In the genomic region with DNA sequence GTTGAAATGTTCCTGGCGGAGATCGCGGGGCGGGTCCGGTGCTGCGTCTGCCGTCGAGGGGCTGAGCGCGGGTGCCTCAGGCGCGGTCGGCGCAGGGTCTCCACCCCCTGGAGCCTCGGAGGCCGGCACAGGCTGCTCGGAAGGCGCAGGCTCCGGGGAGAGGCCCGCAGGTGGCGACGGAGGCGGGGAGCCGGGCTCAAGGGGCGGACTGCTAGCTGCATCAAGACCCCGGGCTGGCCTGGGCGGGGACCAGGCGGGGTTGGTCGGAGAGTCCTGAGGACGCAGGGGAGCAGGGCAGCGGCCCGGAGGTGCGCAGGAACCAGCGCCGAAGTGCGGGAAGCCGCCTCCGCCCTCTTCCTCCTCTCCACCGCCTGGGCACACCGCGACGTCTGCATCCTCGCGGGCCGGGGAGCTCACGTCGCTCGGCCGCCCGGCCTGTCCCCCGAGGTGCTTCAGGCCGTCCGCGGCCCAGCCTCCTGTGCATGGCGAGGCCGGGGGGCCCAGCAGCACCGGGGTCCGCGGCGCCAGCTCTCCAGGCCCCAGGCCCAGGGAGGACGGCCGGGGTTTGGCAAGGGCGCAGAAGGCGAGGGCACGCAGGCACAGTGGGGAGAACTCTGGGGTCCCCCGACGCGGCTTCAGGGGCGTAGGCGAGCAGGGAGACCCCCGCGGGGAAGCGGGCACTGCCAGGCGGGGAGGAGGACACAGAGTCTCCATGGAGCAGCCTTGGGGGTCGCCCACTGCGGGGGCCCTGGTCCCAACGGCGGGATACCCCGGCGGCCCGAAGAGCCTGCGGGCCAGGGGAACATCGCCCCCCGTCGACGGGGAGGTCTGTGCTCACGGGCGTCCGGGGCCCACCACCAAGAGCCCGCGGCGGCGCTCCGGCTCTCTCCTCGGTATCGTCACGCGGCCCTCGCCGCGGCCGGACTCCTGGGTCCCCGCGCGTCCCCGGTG, we compare ENCODE assay signal across 8 mouse cellular contexts. TPM values are rescaled to one million over a fixed set of nuclear protein-coding genes. Genes with fewer than 3 reads are reported as not detected.
A peak's percentile ranks its signal among the peaks of the same experiment; 100 is the strongest.
DNase-seq lines count a peak whose midpoint lies in the region; ATAC-seq and TF ChIP-seq lines count a peak whose summit lies in the region.

No protein-coding gene starts in this region.

- H3K36me3 ChIP-seq in ES-Bruce4 (ENCODE audit: control insufficient read depth, insufficient read depth, low read length, poor library complexity, severe bottlenecking), result peaks cover 9% of the 10 kb centered on the region; the same call in 1 of the 2 replicates
- H3K36me3 ChIP-seq in forebrain, embryonic 11.5 days (ENCODE audit: control insufficient read depth, insufficient read depth, low read length), result no peaks in the 10 kb centered on the region
- H3K36me3 ChIP-seq in hindbrain, postnatal 0 days (ENCODE audit: insufficient read depth, low read length), result no peaks in the 10 kb centered on the region
- H3K36me3 ChIP-seq in lung, embryonic 16.5 days (ENCODE audit: control insufficient read depth, insufficient read depth, low read length), result no peaks in the 10 kb centered on the region
- no peaks in the 10 kb centered on the region for H3K36me3 ChIP-seq in stomach, embryonic 16.5 days (ENCODE audit: control insufficient read depth, insufficient read depth, low read length)

- intact Hi-C loops in gastrocnemius, adult 2 months (cut with DNase I), result no loop called here

- DNase-seq in gastrocnemius, adult 2 months, result peak; percentile 40
- DNase-seq in gastrocnemius, adult 18-20 months (ENCODE audit: low spot score), result no peak
- peak; percentile 80 for DNase-seq in forebrain, embryonic 11.5 days (ENCODE audit: low spot score)
- no peak for DNase-seq in hindbrain, postnatal 0 days (ENCODE audit: low spot score)
- DNase-seq in ovary, adult 18-20 months (ENCODE audit: low spot score), result no peak

- TF ChIP-seq EP300 in ES-Bruce4 (IDR thresholded peaks at IDR 0.05; ENCODE audit: insufficient read depth, low read depth, low read length), result no peak

- ATAC-seq in forebrain, embryonic 11.5 days (replicated peaks; ENCODE audit: low FRiP score), result peak; percentile 42
- ATAC-seq in hindbrain, postnatal 0 days, result peak; percentile 30; the same call in 1 of the 2 replicates
- peak; percentile 32 for ATAC-seq in lung, embryonic 16.5 days (ENCODE audit: low read depth)
- ATAC-seq in stomach, embryonic 16.5 days (ENCODE audit: insufficient read depth, low FRiP score), result peak; percentile 27

- peak overlapping the region; percentile 86 for H3K4me3 ChIP-seq in gastrocnemius, adult 2 months
- H3K4me3 ChIP-seq in ES-Bruce4 (ENCODE audit: low read depth, low read length), result peak overlapping the region; percentile 84
- H3K4me3 ChIP-seq in forebrain, embryonic 11.5 days (ENCODE audit: low read depth, low read length), result peak overlapping the region; percentile 71
- peak overlapping the region; percentile 61 for H3K4me3 ChIP-seq in hindbrain, postnatal 0 days (ENCODE audit: low read length)
- H3K4me3 ChIP-seq in lung, embryonic 16.5 days (ENCODE audit: low read length), result peak overlapping the region; percentile 72
- peak overlapping the region; percentile 59 for H3K4me3 ChIP-seq in stomach, embryonic 16.5 days (replicated peaks; ENCODE audit: low read length)

- peak overlapping the region; percentile 99 for H3K9ac ChIP-seq in ES-Bruce4 (ENCODE audit: low read depth, poor library complexity, severe bottlenecking)
- peak overlapping the region; percentile 79 for H3K9ac ChIP-seq in forebrain, embryonic 11.5 days (ENCODE audit: low read length)
- peak overlapping the region; percentile 58 for H3K9ac ChIP-seq in hindbrain, postnatal 0 days (replicated peaks; ENCODE audit: low read length)
- peak overlapping the region; percentile 75 for H3K9ac ChIP-seq in lung, embryonic 16.5 days (ENCODE audit: low read length)
- H3K9ac ChIP-seq in stomach, embryonic 16.5 days (ENCODE audit: low read length), result peak overlapping the region; percentile 72

- no peaks in the 10 kb centered on the region for H3K27me3 ChIP-seq in ES-Bruce4 (ENCODE audit: control insufficient read depth, insufficient read depth, low read length, poor library complexity, severe bottlenecking)
- peaks cover 49% of the 10 kb centered on the region for H3K27me3 ChIP-seq in forebrain, embryonic 11.5 days (ENCODE audit: control insufficient read depth, insufficient read depth, low read length)
- H3K27me3 ChIP-seq in hindbrain, postnatal 0 days (ENCODE audit: insufficient read depth, low read length), result peaks cover 47% of the 10 kb centered on the region
- H3K27me3 ChIP-seq in lung, embryonic 16.5 days (ENCODE audit: control insufficient read depth, insufficient read depth, low read depth, low read length), result peaks cover 60% of the 10 kb centered on the region
- peaks cover 56% of the 10 kb centered on the region for H3K27me3 ChIP-seq in stomach, embryonic 16.5 days (ENCODE audit: control insufficient read depth, insufficient read depth, low read length)

- TF ChIP-seq POLR2A in ES-Bruce4 (IDR thresholded peaks at IDR 0.05; ENCODE audit: insufficient read depth, low read length), result no peak

- H3K4me2 ChIP-seq in forebrain, embryonic 11.5 days (ENCODE audit: low read depth, low read length, severe bottlenecking), result peak overlapping the region; percentile 91
- H3K4me2 ChIP-seq in hindbrain, postnatal 0 days (ENCODE audit: low read depth, low read length), result peak overlapping the region; percentile 88
- peak overlapping the region; percentile 94 for H3K4me2 ChIP-seq in lung, embryonic 16.5 days (ENCODE audit: low read depth, low read length)
- peak overlapping the region; percentile 82 for H3K4me2 ChIP-seq in stomach, embryonic 16.5 days (ENCODE audit: low read depth, low read length)

- WGBS in forebrain, embryonic 11.5 days, result under 1% methylated on average over 95 of the region's 106 CpGs
- WGBS in hindbrain, postnatal 0 days, result 1% methylated on average over 98 of the region's 106 CpGs
- WGBS in lung, embryonic 16.5 days, result under 1% methylated on average over 84 of the region's 106 CpGs
- under 1% methylated on average over 101 of the region's 106 CpGs for WGBS in stomach, embryonic 16.5 days

- TF ChIP-seq CTCF in gastrocnemius, adult 2 months (IDR thresholded peaks at IDR 0.05), result no peak
- TF ChIP-seq CTCF in ES-Bruce4 (IDR thresholded peaks at IDR 0.05; ENCODE audit: low read depth, low read length), result no peak
- no peak for TF ChIP-seq CTCF in hindbrain, postnatal 0 days (IDR thresholded peaks at IDR 0.05; ENCODE audit: low read depth)

- peaks cover 1% of the 10 kb centered on the region for H3K4me1 ChIP-seq in ES-Bruce4 (ENCODE audit: control insufficient read depth, insufficient read depth, low read length)
- peaks cover 25% of the 10 kb centered on the region for H3K4me1 ChIP-seq in forebrain, embryonic 11.5 days (replicated peaks; ENCODE audit: control insufficient read depth, insufficient read depth, low read length)
- H3K4me1 ChIP-seq in hindbrain, postnatal 0 days (ENCODE audit: insufficient read depth, low read length), result no peaks in the 10 kb centered on the region
- H3K4me1 ChIP-seq in lung, embryonic 16.5 days (replicated peaks; ENCODE audit: control insufficient read depth, insufficient read depth, low read length), result peaks cover 30% of the 10 kb centered on the region
- peaks cover 10% of the 10 kb centered on the region; the same call in 1 of the 2 replicates for H3K4me1 ChIP-seq in stomach, embryonic 16.5 days (ENCODE audit: control insufficient read depth, insufficient read depth, low read length)

- peak overlapping the region; percentile 72 for H3K27ac ChIP-seq in gastrocnemius, adult 2 months
- H3K27ac ChIP-seq in ES-Bruce4 (ENCODE audit: insufficient read depth, low read length), result peak overlapping the region; percentile 5; the same call in 1 of the 2 replicates
- H3K27ac ChIP-seq in forebrain, embryonic 11.5 days (ENCODE audit: low read depth, low read length), result no peak overlapping the region
- no peak overlapping the region for H3K27ac ChIP-seq in hindbrain, postnatal 0 days
- no peak overlapping the region for H3K27ac ChIP-seq in lung, embryonic 16.5 days (ENCODE audit: low read length)
- no peak overlapping the region for H3K27ac ChIP-seq in stomach, embryonic 16.5 days (ENCODE audit: low read length)

- no peaks in the 10 kb centered on the region for H3K9me3 ChIP-seq in ES-Bruce4 (replicated peaks; ENCODE audit: control insufficient read depth, insufficient read depth, low read length, poor library complexity, severe bottlenecking)
- no peaks in the 10 kb centered on the region for H3K9me3 ChIP-seq in forebrain, embryonic 11.5 days (ENCODE audit: control insufficient read depth, low read length)
- H3K9me3 ChIP-seq in hindbrain, postnatal 0 days (ENCODE audit: low read length), result no peaks in the 10 kb centered on the region
- no peaks in the 10 kb centered on the region for H3K9me3 ChIP-seq in lung, embryonic 16.5 days (ENCODE audit: control insufficient read depth, low read length)
- H3K9me3 ChIP-seq in stomach, embryonic 16.5 days (replicated peaks; ENCODE audit: control insufficient read depth, low read length), result no peaks in the 10 kb centered on the region

RNA-seq across cellular contexts. Expression of a gene that starts 0.7 kb away (rescaled TPM):
- 1 to 10 TPM in 1 of 2 experiments, under 1 TPM in 1; 0.98 to 1.5 TPM for total RNA-seq in gastrocnemius, adult 2 months (2021)
- total RNA-seq in gastrocnemius, adult 18-20 months (2021), result under 1 TPM; 0.75 to 1.00 TPM
- polyA plus RNA-seq in ES-Bruce4 (2011; ENCODE audit: insufficient read depth, insufficient read length, low read depth, missing spikeins), result 39.3 and 44.1 TPM in 2 replicates
- 13.8 and 15.8 TPM in 2 replicates for polyA plus RNA-seq in forebrain, embryonic 11.5 days (2014; fragmentation: Nextera tagmentation; extraction: Ambion mirVana)
- 11.0 and 12.0 TPM in 2 replicates for total RNA-seq in hindbrain, postnatal 0 days (2014; rRNA removed)
- 2.3 and 2.4 TPM in 2 replicates for polyA plus RNA-seq in hindbrain, postnatal 0 days (2015; fragmentation: Nextera tagmentation; extraction: Ambion mirVana)
- polyA plus RNA-seq in lung, embryonic 16.5 days (2015; fragmentation: Nextera tagmentation; extraction: Ambion mirVana), result 1.1 and 2.1 TPM in 2 replicates
- polyA plus RNA-seq in stomach, embryonic 16.5 days (2015; fragmentation: Nextera tagmentation; extraction: Ambion mirVana), result 0.41 and 0.77 TPM in 2 replicates

RNA-seq across cellular contexts. Expression of a gene that starts 34.4 kb away (rescaled TPM):
- total RNA-seq in gastrocnemius, adult 2 months (2021), result 10 to 100 TPM; 41.9 to 54.7 TPM
- 10 to 100 TPM; 44.1 to 51.0 TPM for total RNA-seq in gastrocnemius, adult 18-20 months (2021)
- polyA plus RNA-seq in ES-Bruce4 (2011; ENCODE audit: insufficient read depth, insufficient read length, low read depth, missing spikeins), result 23.7 and 25.2 TPM in 2 replicates
- 3.4 and 4.9 TPM in 2 replicates for polyA plus RNA-seq in forebrain, embryonic 11.5 days (2014; fragmentation: Nextera tagmentation; extraction: Ambion mirVana)
- total RNA-seq in hindbrain, postnatal 0 days (2014; rRNA removed), result 43.9 and 60.8 TPM in 2 replicates
- polyA plus RNA-seq in hindbrain, postnatal 0 days (2015; fragmentation: Nextera tagmentation; extraction: Ambion mirVana), result 1.5 and 1.7 TPM in 2 replicates
- 3.4 and 4.0 TPM in 2 replicates for polyA plus RNA-seq in lung, embryonic 16.5 days (2015; fragmentation: Nextera tagmentation; extraction: Ambion mirVana)
- 1.9 and 2.5 TPM in 2 replicates for polyA plus RNA-seq in stomach, embryonic 16.5 days (2015; fragmentation: Nextera tagmentation; extraction: Ambion mirVana)

RNA-seq across cellular contexts. Expression of a gene that starts 52.9 kb away (rescaled TPM):
- 1 to 10 TPM in 1 of 2 experiments, under 1 TPM in 1; 0.61 to 1.2 TPM for total RNA-seq in gastrocnemius, adult 2 months (2021)
- 1 to 10 TPM; 1.3 to 1.9 TPM for total RNA-seq in gastrocnemius, adult 18-20 months (2021)
- 7.7 and 8.3 TPM in 2 replicates for polyA plus RNA-seq in ES-Bruce4 (2011; ENCODE audit: insufficient read depth, insufficient read length, low read depth, missing spikeins)
- polyA plus RNA-seq in forebrain, embryonic 11.5 days (2014; fragmentation: Nextera tagmentation; extraction: Ambion mirVana), result 3.2 and 3.7 TPM in 2 replicates
- 104 and 141 TPM in 2 replicates for total RNA-seq in hindbrain, postnatal 0 days (2014; rRNA removed)
- polyA plus RNA-seq in hindbrain, postnatal 0 days (2015; fragmentation: Nextera tagmentation; extraction: Ambion mirVana), result 14.3 and 14.7 TPM in 2 replicates
- 0.70 and 0.83 TPM in 2 replicates for polyA plus RNA-seq in lung, embryonic 16.5 days (2015; fragmentation: Nextera tagmentation; extraction: Ambion mirVana)
- polyA plus RNA-seq in stomach, embryonic 16.5 days (2015; fragmentation: Nextera tagmentation; extraction: Ambion mirVana), result 0.36 and 0.39 TPM in 2 replicates

RNA-seq across cellular contexts. Expression of a gene that starts 56.8 kb away (rescaled TPM):
- 100 to 1,000 TPM in 1 of 2 experiments, 10 to 100 TPM in 1; 96.2 to 111 TPM for total RNA-seq in gastrocnemius, adult 2 months (2021)
- total RNA-seq in gastrocnemius, adult 18-20 months (2021), result 100 to 1,000 TPM in 1 of 2 experiments, 10 to 100 TPM in 1; 96.7 to 102 TPM
- 62.3 and 77.2 TPM in 2 replicates for polyA plus RNA-seq in ES-Bruce4 (2011; ENCODE audit: insufficient read depth, insufficient read length, low read depth, missing spikeins)
- 13.5 and 14.0 TPM in 2 replicates for polyA plus RNA-seq in forebrain, embryonic 11.5 days (2014; fragmentation: Nextera tagmentation; extraction: Ambion mirVana)
- total RNA-seq in hindbrain, postnatal 0 days (2014; rRNA removed), result 21.2 and 24.0 TPM in 2 replicates
- 47.6 and 52.0 TPM in 2 replicates for polyA plus RNA-seq in hindbrain, postnatal 0 days (2015; fragmentation: Nextera tagmentation; extraction: Ambion mirVana)
- polyA plus RNA-seq in lung, embryonic 16.5 days (2015; fragmentation: Nextera tagmentation; extraction: Ambion mirVana), result 57.5 and 66.6 TPM in 2 replicates
- polyA plus RNA-seq in stomach, embryonic 16.5 days (2015; fragmentation: Nextera tagmentation; extraction: Ambion mirVana), result 34.2 and 35.1 TPM in 2 replicates

Comparison
In these comparisons a context has a peak if more than half of its experiments do, and no peak if none do; other contexts are left out.
1. DNase-seq: peak in gastrocnemius, adult 2 months (single experiment) and forebrain, embryonic 11.5 days (single experiment); none in gastrocnemius, adult 18-20 months (single experiment), hindbrain, postnatal 0 days (single experiment) and ovary, adult 18-20 months (single experiment).
2. H3K27ac ChIP-seq: peak in gastrocnemius, adult 2 months (single experiment) and ES-Bruce4 (single experiment); none in forebrain, embryonic 11.5 days (single experiment), hindbrain, postnatal 0 days (single experiment), lung, embryonic 16.5 days (single experiment) and stomach, embryonic 16.5 days (single experiment).
3. Peak in every context shown above with its lines, with median percentiles within 50 percentile points of each other: H3K4me3 ChIP-seq, H3K9ac ChIP-seq, ATAC-seq and H3K4me2 ChIP-seq.